Mouse (Mus musculus) midbrain, embryonic 16.5 days (tissue): ENCODE data around the gene Vsig2. TPM values are rescaled to one million over a fixed set of nuclear protein-coding genes. Genes with fewer than 3 reads are reported as not detected.

Experiments used
- ATAC-seq: fragments of 200-750 bp; cut with Nextera tagmentation; 2 replicates; pipeline ENCODE4 v1.8.0; 2017; ENCODE audit warnings: moderate TSS enrichment
- H3K27ac ChIP-seq: fragments of 300-500 bp; sonication (generic); 2 replicates; pipeline ENCODE4 v1.5.1; 2014; ENCODE audit warnings: mild to moderate bottlenecking, low read length, mixed read lengths
- H3K27me3 ChIP-seq: fragments of 300-500 bp; sonication (generic); 2 replicates; pipeline ENCODE4 v1.6.1; 2014; ENCODE audit warnings: low read depth, low read length, mixed read lengths; ENCODE audit not compliant: control insufficient read depth, insufficient read depth
- H3K36me3 ChIP-seq: fragments of 300-500 bp; sonication (generic); 2 replicates; pipeline ENCODE4 v1.6.1; 2014; ENCODE audit warnings: mild to moderate bottlenecking, low read length, moderate library complexity, mixed read lengths; ENCODE audit not compliant: control insufficient read depth, insufficient read depth
- H3K4me1 ChIP-seq: fragments of 300-500 bp; sonication (generic); 2 replicates; pipeline ENCODE4 v1.6.1; 2014; ENCODE audit warnings: mild to moderate bottlenecking, low read length, mixed read lengths; ENCODE audit not compliant: control insufficient read depth, insufficient read depth
- H3K4me2 ChIP-seq: fragments of 300-500 bp; sonication (generic); 2 replicates; pipeline ENCODE4 v1.6.1; 2014; ENCODE audit warnings: mild to moderate bottlenecking, low read length, mixed read lengths
- H3K4me3 ChIP-seq: fragments of 300-500 bp; sonication (generic); 2 replicates; pipeline ENCODE4 v1.5.1; 2014; ENCODE audit warnings: low read depth, mild to moderate bottlenecking, low read length, moderate library complexity, mixed read lengths
- H3K9ac ChIP-seq: fragments of 300-500 bp; sonication (generic); 2 replicates; pipeline ENCODE4 v1.6.1; 2014; ENCODE audit warnings: low read depth, low read length, mixed read lengths
- H3K9me3 ChIP-seq: fragments of 300-500 bp; sonication (generic); replicated peaks from 2 replicates; pipeline ENCODE4 v1.6.1; 2014; ENCODE audit warnings: mild to moderate bottlenecking, low read length, mixed read lengths; ENCODE audit not compliant: control insufficient read depth, poor library complexity, severe bottlenecking
- WGBS: fragments of 180-500 bp; shearing (Covaris S2); extraction: QIAGEN DNeasy Blood & Tissue Kit; methylation state at CpG from one replicate; pipeline ENCODE4 v1.1.7; 2014; 5-methylcytosine and 5-hydroxymethylcytosine counted together
- polyA plus RNA-seq: library from polyadenylated mRNA; unstranded; fragments of >200 nt; fragmentation: Nextera tagmentation; extraction: Ambion mirVana; gene quantifications from 2 replicates; pipeline ENCODE4 v1.2.1, GENCODE M21; 2015

The Vsig2 gene
- polyA plus RNA-seq, 1 experiment from 2014 or later: 0.72 TPM

GRCm38 (mm10) chr9:37593690-37594089, 54.6 kb downstream of the Vsig2 start:
- H3K4me3 ChIP-seq: no peak overlapping the region
- H3K27ac ChIP-seq: no peak overlapping the region
- H3K9ac ChIP-seq: no peak overlapping the region
- H3K27me3 ChIP-seq: no peaks in the 10 kb centered on the region
- H3K4me2 ChIP-seq: no peak overlapping the region
- WGBS: 93% methylated on average over 3 of the region's 3 CpGs
- H3K36me3 ChIP-seq: no peaks in the 10 kb centered on the region
- H3K9me3 ChIP-seq: no peaks in the 10 kb centered on the region
- no peaks in the 10 kb centered on the region for H3K4me1 ChIP-seq
- ATAC-seq: no peak

Other genes starting within 250 kb of the Vsig2 start
- 7.3 and 9.2 TPM in 2 replicates for gene Ccdc15, start 190.8 kb upstream of the Vsig2 start, polyA plus RNA-seq
- 14.2 and 28.3 TPM in 2 replicates for gene Hepacam, start 171.9 kb upstream of the Vsig2 start, polyA plus RNA-seq
- gene Robo4, start 137.4 kb upstream of the Vsig2 start, polyA plus RNA-seq: 4.2 and 5.5 TPM in 2 replicates
- 4.2 and 17.6 TPM in 2 replicates for gene Robo3, start 106.0 kb upstream of the Vsig2 start, polyA plus RNA-seq
- gene Msantd2, start 49.9 kb upstream of the Vsig2 start, polyA plus RNA-seq: 34.8 and 35.0 TPM in 2 replicates
- 38.8 and 42.1 TPM in 2 replicates for gene Esam, start 11.2 kb upstream of the Vsig2 start, polyA plus RNA-seq
- gene Nrgn, start 13.6 kb downstream of the Vsig2 start, polyA plus RNA-seq: 13.8 and 18.4 TPM in 2 replicates
- gene Siae, start 16.4 kb downstream of the Vsig2 start, polyA plus RNA-seq: 12.7 and 13.8 TPM in 2 replicates
- 9.0 and 11.1 TPM in 2 replicates for gene Spa17, start 74.5 kb downstream of the Vsig2 start, polyA plus RNA-seq
- gene Tbrg1, start 118.1 kb downstream of the Vsig2 start, polyA plus RNA-seq: 92.3 and 98.7 TPM in 2 replicates
- gene Panx3, start 130.0 kb downstream of the Vsig2 start, polyA plus RNA-seq: 0.14 and 0.43 TPM in 2 replicates
- gene Olfr160, start 177.0 kb downstream of the Vsig2 start, polyA plus RNA-seq: not detected in 2 replicates
- gene Olfr874, start 205.9 kb downstream of the Vsig2 start, polyA plus RNA-seq: not detected in 2 replicates
- not detected in 2 replicates for gene Olfr875, start 232.6 kb downstream of the Vsig2 start, polyA plus RNA-seq